Mouse (Mus musculus) cerebellum, adult 8-10 months (tissue): ENCODE data around the gene Mta3.
"Not testable (repeated sequence)": the region's sequence is repeated elsewhere in the genome, so short reads cannot be mapped to it uniquely, and the experiment has no call there.

Source experiments
- DNase-seq: peaks from one replicate; pipeline ENCODE4 v3.0.0; 2022

Mta3 gene

DNA sequence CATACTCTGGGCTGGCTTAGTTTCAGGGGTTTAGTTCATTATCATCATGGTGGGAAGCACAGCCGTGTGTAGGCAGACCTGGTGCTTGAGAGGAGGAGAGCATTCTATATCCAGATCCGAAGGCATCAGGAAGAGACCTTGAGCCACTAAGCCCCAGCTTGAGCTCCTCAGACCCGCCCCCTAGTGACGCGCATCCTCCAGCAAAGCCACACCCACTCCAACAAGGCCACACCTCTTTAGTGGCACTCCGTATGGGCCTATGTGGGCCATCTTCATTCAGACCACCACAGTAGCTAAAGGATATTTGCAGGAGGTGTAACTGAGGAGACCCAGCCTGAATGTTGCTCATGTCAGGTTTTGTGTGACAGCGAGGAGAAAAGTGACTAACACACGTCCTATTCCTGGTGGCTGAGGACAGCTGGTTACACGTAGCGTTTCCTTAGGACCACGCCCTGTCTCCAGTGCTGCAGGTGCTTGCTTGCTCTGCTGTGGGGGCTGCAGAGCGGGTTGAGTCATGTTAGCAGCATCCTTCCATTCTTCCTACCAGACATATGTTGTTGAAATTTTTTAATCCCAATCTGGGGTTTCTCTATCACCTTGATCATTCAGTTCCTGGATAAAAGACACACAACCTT lies 148.4 kb downstream of the Mta3 start:
- DNase-seq: no peak

DNA sequence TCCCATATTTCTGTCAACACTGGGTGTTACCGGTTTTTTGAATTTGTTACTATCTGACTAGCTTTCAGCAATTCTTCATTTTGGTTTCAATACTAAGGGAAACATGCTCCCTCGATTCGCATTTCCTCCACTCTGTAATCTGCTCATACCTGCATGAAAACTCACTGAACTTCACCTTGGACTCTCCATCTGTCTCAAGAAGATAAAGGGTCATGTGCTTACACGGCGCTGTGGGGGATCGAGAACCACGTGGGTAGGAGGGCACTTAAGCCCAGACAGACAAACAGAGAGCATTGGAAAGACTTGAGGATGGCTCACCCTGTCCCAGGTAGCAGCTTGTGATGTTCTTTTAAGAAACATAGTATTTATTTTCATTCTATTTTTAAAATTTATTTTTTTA lies 152.4 kb downstream of the Mta3 start:
- DNase-seq: no peak

DNA sequence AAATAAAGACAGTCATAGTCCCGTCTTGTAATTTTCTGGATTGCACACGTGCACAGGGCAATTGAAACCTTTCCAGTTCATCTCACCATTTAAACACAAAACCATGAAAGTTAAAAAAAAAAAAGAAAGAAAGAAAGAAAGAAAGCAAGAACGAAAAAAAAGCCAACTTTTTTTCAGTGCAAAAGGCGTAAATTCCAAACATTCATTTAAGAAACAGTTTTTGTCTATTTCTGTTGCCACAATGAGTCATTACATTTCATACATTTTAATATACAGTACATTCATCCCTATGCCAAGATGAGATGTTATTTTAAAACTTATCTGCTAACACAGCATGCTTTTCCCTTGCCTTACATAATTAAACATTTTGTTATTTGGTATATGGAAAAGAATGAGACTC lies 153.7 kb downstream of the Mta3 start:
- no peak for DNase-seq

DNA sequence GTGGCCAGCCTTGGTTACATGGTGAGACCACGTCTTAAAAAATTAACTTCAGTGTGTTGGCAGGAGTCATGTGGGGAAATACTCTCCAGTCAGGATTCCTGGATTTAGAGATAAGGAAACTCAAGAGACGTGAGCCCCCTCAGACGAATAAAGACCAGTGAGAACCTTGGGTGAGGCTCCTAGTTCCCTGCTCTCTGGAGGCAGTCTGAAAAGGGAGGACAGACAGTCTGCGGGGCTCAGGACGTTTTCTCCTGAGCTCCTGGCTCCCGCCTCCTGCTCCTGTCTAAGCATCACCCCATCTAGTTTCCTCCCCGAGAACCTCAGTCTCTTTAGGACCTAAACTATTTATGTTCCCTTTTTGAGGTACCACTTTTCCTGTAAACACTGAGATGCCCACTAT lies 154.3 kb downstream of the Mta3 start:
- DNase-seq: no peak

DNA sequence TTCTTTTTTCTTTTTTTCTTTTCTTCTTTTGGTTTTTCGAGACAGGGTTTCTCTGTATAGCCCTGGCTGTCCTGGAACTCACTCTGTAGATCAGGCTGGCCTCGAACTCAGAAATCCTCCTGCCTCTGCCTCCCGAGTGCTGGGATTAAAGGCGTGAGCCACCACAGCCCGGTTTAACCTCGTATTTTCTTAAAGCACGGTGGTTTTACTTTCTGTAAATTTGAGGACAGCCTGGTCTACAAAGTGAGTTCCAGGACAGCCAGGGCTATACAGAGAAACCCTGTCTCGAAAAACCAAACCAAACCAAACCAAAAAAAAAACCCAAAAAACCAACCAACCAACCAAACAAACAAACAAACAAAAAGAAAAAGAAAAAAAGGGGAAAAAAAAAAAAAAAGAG lies 155.0 kb downstream of the Mta3 start:
- not testable (repeated sequence) for DNase-seq

DNA sequence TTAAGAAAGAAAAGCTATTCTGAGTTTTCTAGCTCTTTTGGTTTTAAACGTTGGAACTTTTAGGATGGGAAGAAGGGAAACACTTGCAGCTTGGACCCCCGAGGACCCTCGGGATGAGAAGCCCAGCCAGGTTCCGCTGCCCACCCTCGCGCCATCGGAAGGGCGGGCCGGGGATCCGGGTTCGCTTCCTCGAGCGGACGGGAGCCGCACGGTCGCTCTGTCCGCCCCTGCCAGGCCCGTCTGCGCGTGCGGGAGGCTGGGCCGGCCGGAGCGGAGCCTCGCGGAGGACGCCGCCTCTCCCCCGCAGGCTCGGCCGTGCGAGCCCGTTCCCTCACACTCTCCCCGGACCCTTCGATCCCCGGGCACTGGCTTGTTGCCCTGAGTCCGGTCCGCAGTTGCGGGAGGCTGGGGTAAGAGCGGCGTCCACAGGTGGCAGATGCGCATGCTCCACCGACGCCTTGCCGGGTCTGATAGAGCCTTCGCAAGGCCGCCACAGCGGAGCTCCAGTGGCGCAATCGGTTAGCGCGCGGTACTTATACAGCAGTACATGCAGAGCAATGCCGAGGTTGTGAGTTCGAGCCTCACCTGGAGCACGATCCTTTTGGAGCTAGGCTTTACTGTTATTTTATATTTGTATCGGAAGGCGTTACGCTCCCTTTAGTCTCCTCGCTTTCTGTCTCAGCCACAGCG lies 155.6 kb downstream of the Mta3 start:
- peak; percentile 99 for DNase-seq

DNA sequence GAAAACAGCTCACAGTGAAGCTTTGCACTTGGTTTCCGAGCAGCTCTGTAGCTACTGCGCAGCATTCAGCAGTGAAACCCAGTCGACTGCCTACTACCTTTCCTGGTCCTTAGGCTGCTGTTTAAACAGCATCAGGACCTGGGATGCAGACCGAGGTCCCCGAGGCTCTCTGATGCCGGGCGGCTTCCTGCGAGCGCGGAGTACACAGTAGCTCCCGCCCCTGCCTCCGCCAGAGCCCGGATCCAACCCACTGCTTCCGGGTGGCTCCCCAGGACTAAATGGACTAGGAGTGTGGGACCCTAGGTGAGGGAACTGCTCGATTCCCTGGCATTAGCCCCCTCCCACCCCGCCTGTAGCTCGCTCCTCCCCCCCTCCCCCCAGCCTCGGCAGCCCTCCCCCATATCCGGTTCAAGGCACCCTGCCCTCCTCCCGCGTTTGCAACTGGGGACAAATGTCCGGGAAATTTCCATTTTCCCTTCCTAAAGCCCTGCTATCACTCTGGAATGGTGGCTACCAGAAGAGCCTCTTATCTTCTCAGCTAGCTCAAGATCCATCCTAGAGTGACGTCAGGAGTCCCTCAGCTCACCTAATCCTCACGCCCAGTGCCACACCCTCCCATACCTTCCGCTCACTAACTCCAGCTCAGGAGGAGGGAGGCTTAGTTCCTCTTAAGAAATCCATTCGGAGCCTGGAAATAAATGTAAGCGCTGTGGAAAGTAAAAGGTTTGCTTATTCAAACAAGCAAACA lies 156.3 kb downstream of the Mta3 start:
- DNase-seq: no peak

DNA sequence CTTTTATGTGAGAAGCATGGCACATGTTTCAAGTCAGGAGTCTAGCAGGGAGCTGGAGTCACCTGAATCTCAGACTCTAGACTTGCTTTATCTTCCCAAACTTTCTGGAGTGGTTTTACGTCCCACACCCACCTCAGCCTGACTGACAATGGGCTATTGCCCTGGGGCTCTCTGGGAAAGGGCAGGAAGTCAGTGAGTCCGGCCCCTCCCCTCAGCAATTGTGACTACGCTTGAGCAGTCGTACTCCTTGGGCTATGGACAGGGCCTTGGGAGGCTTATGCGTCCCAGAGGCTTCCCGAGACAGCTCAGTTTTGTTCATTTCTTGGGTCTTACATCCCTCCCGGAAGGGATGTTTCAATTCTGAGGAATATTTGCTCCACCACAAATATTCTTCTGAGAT lies 159.4 kb downstream of the Mta3 start:
- no peak for DNase-seq

DNA sequence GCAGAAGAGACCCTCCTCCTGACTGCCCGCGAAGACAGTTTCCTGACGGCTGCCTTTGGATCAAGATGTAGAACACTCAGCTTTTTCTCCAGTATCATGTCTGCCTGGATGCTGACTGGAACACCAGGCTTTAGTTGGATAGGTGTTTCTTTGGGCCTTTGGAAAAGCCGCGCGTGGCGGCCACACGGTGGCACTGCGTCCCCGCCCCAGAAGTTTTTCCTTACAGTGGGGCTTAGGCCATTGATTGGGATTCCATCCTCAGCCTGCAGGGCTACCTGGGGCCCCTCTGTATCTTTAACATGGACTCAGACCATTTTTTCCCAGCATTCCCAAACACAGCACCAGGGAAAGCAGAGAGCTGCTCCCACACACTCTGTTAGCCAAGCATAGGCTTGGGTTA lies 160.6 kb downstream of the Mta3 start:
- DNase-seq: no peak

DNA sequence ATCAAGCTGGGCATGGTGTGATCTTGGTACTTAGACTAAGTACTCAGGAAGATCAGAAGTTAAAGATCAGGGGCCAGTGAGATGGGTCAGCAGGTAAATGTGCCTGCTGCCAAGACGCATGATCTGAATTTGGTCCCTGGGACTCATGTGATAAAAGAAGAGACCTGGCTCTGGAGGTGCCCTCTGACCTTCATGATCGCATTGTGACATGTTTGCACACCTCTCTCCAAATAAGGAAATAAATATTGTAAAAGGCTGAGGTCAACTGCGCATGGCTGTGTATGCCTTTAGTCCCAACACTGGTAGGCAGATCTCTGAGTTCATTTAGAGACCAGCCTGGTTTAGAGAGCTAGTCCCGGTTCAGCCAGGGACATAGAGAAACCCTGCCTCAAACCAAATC lies 164.4 kb downstream of the Mta3 start:
- no peak for DNase-seq
